Mouse (Mus musculus): ENCODE measurements around the gene Ormdl2.

- no peak for TF ChIP-seq CTCF (IDR thresholded peaks at IDR 0.05; ENCODE audit: control insufficient read depth, insufficient read depth, low read length)
- TF ChIP-seq POLR2A (IDR thresholded peaks at IDR 0.05; ENCODE audit: borderline replicate concordance, control insufficient read depth, low read depth, low read length): no peak
These were observed 1.2 kb downstream of the Ormdl2 start for GRCm38 (mm10) chr10:128820217-128820616.

Measured in bone marrow, adult 2 months (tissue).